Mouse (Mus musculus) megakaryocyte, embryonic 14.5 days (primary cell): ENCODE results near the gene Lta. TPM values are rescaled to one million over a fixed set of nuclear protein-coding genes. Genes with fewer than 3 reads are reported as not detected.
"Not testable (repeated sequence)": the region's sequence is repeated elsewhere in the genome, so short reads cannot be mapped to it uniquely, and the experiment has no call there.

Source experiments
- H3K27me3 ChIP-seq: replicated peaks from 2 replicates; pipeline ENCODE3; 2012; ENCODE audit warnings: inconsistent platforms
- H3K36me3 ChIP-seq: replicated peaks from 2 replicates; pipeline ENCODE3; 2012; ENCODE audit warnings: low read length, inconsistent platforms, mixed read lengths
- H3K4me1 ChIP-seq: 2 replicates; pipeline ENCODE4 v1.6.1; 2012; ENCODE audit warnings: inconsistent platforms
- H3K4me3 ChIP-seq: replicated peaks from 2 replicates; pipeline ENCODE3; 2012; ENCODE audit warnings: moderate library complexity, mild to moderate bottlenecking, inconsistent platforms
- H3K9me3 ChIP-seq: 2 replicates; pipeline ENCODE4 v1.6.1; 2012; ENCODE audit warnings: inconsistent platforms
- FLI1 ChIP-seq: IDR thresholded peaks from 2 replicates; pipeline ENCODE4 v1.6.1; 2012; ENCODE audit warnings: low read length, inconsistent platforms, mixed read lengths
- GATA1 ChIP-seq: IDR thresholded peaks from 3 replicates; pipeline ENCODE4 v1.6.1; 2012; ENCODE audit warnings: mixed read lengths, low read length, inconsistent platforms, borderline replicate concordance
- polyA plus RNA-seq: library from polyadenylated mRNA; stranded (reverse); fragments of >175 nt; gene quantifications from 2 replicates; pipeline ENCODE4 v1.2.3, GENCODE M21; 2012; ENCODE audit warnings: low replicate concordance; ENCODE audit not compliant: insufficient read depth

Gene Lta
- polyA plus RNA-seq, 1 experiment: 0.85 TPM

GRCm38 (mm10) chr17:35240384-35241304 lies 35.5 kb upstream of the Lta start:
- Histone ChIP-seq H3K4me1 (peaks cover 63% of the 10 kb centered on the region), H3K36me3 (peaks cover 40% of the 10 kb centered on the region), H3K4me3 (peak overlapping the region; percentile 95), H3K9me3 (no peaks in the 10 kb centered on the region), H3K27me3 (no peaks in the 10 kb centered on the region)
- TF ChIP-seq GATA1 (no peak), FLI1 (no peak)

DNA sequence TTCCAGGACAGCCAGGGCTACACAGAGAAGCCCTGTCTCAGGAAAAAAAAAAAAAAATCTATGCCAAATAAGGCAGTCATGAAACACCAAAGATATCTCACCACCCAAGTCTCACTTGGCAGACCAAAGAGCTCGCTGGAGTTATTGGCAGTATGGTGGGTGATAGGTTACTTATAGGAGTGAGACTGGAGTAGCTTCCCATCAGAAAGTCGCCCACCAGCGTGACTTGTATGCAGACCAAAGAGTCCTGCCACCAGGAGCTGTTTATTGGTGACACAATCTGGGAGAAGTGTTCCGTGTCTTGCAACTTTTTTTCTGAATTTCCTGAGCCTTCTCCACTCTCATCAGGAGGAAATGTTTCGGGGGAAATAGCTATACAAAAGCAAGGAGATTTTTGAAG lies 34.5 kb upstream of the Lta start:
- no peaks in the 10 kb centered on the region for H3K27me3 ChIP-seq
- no peaks in the 10 kb centered on the region for H3K9me3 ChIP-seq
- no peak overlapping the region for H3K4me3 ChIP-seq
- TF ChIP-seq GATA1 (no peak), FLI1 (no peak)
- peaks cover 31% of the 10 kb centered on the region for H3K36me3 ChIP-seq
- H3K4me1 ChIP-seq: peaks cover 58% of the 10 kb centered on the region

DNA sequence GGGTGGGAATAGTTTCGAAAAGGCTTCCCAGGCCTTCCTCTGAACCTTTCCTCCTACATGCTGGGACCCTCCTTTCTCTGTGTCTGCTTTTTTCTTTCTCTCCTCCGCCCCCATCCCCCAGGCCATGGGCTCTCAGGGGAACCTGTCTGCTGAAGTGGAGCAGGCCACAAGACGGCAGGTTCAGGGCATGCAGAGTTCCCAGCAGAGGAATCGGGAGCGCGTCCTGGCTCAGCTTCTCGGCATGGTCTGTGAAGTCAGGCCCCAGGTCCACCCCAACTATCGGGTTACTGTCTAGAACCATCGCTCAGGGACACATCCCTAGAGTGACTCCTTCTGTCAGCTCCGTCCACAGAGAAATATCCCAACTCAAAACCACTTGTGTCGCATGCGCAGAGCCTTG lies 32.4 kb upstream of the Lta start:
- Histone ChIP-seq H3K36me3 (peaks cover 27% of the 10 kb centered on the region), H3K27me3 (no peaks in the 10 kb centered on the region), H3K4me1 (peaks cover 60% of the 10 kb centered on the region), H3K4me3 (no peak overlapping the region), H3K9me3 (no peaks in the 10 kb centered on the region)
- TF ChIP-seq GATA1 (no peak), FLI1 (no peak)

- peaks cover 65% of the 10 kb centered on the region for H3K4me1 ChIP-seq
- H3K4me3 ChIP-seq: no peak overlapping the region
- no peaks in the 10 kb centered on the region for H3K9me3 ChIP-seq
- TF ChIP-seq GATA1 (no peak), FLI1 (no peak)
- H3K36me3 ChIP-seq: peaks cover 32% of the 10 kb centered on the region
- no peaks in the 10 kb centered on the region for H3K27me3 ChIP-seq
These were observed 31.8 kb upstream of the Lta start for GRCm38 (mm10) chr17:35236996-35237395.

DNA sequence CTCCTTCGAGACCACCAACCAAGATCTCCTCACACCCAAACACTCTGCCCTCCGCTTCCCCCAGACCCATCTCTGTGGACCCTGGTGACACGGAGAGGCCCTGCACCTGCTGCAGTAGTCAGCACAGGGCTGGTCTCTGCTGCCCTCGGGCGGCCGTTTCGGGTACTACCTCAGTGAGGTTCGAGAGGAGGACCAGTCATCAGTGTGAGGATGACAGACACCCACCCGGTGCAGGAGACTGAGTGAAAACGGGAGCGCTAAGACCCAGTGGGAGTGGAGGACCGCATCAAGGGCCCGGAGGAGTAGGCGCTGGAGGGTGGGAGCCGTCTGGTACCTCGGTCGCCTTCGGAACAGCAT lies 31.2 kb upstream of the Lta start:
- no peak for TF ChIP-seq FLI1
- TF ChIP-seq GATA1: no peak
- Histone ChIP-seq H3K27me3 (no peaks in the 10 kb centered on the region), H3K4me1 (peaks cover 72% of the 10 kb centered on the region), H3K9me3 (no peaks in the 10 kb centered on the region), H3K36me3 (peaks cover 36% of the 10 kb centered on the region), H3K4me3 (peak overlapping the region; percentile 99)

DNA sequence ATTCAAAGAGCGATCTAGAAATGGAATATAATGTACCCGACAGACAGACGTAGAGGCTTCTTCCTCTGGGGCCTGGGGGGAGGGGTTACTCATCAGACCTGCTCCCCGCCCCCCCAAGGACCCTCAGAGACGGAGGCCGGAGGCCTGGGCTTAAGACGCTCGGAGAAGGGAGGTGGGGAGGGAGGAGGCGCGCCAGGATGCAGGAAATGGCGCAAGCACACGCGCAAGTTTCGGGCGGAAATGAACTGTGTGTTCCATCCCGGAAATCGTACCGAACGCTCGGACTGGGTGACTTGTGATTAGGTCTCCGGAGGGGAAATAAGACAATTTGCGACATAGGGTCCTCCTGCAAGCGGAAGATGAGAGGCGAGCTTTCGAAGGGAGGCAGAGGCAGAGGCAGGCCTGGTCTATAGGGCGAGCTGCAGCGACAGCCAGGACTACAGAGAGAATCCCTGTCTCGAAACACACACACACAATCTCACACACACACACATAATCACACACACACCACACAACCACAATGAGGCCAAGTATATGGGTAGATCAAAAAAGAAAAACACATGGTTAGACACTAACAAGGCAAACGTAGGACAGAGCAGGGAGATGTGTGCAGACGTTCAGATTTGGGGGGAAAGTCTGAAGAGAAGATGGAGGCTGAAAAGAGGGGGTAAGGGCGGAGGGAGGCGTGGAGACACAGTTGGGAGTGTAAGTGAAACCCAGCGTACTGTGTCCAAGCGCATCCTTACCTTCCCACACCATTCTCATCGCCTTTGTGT lies 30.7 kb upstream of the Lta start, which contains the start of gene Nfkbil1:
Nfkbil1 (minus strand) TSS at position 179 of the 776 bp plus-strand sequence.
- no peaks in the 10 kb centered on the region for H3K9me3 ChIP-seq
- H3K4me3 ChIP-seq: peak within 1 kb of the TSS; percentile 99
- peaks cover 74% of the 10 kb centered on the region for H3K4me1 ChIP-seq
- H3K36me3 ChIP-seq: peaks cover 41% of the 10 kb centered on the region
- H3K27me3 ChIP-seq: no peaks in the 10 kb centered on the region
- TF ChIP-seq FLI1 (peak; percentile 50; the same call in 1 of the 2 replicates), GATA1 (no peak)

DNA sequence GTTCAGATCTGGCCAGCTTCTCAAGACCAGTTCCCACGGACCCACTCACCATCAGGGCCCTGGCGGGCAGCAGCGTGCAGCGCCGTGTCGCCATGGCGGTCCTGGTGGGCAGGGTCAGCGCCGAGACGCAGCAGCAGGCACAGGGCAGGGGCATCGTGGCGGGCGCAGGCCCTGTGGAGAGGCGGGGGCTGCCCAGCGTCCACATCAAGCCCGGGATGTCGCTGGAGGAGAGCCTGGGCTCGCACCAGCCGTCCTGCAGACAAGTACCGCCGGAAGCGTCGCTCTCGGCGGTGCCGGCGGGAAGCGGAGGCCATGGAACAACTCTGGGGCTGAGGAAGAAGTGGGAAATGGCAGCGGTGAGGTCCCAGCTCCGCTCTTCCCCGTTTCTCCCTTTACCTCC lies 29.8 kb upstream of the Lta start:
- Histone ChIP-seq H3K4me1 (peaks cover 71% of the 10 kb centered on the region), H3K27me3 (no peaks in the 10 kb centered on the region), H3K36me3 (peaks cover 48% of the 10 kb centered on the region), H3K9me3 (no peaks in the 10 kb centered on the region), H3K4me3 (peak overlapping the region; percentile 99)
- no peak for TF ChIP-seq GATA1
- no peak for TF ChIP-seq FLI1

GRCm38 (mm10) chr17:35234090-35234489 lies 28.9 kb upstream of the Lta start:
- H3K36me3 ChIP-seq: peaks cover 57% of the 10 kb centered on the region
- H3K27me3 ChIP-seq, H3K9me3 ChIP-seq: not testable (repeated sequence)
- H3K4me1 ChIP-seq: peaks cover 74% of the 10 kb centered on the region
- peak overlapping the region; percentile 99 for H3K4me3 ChIP-seq

DNA sequence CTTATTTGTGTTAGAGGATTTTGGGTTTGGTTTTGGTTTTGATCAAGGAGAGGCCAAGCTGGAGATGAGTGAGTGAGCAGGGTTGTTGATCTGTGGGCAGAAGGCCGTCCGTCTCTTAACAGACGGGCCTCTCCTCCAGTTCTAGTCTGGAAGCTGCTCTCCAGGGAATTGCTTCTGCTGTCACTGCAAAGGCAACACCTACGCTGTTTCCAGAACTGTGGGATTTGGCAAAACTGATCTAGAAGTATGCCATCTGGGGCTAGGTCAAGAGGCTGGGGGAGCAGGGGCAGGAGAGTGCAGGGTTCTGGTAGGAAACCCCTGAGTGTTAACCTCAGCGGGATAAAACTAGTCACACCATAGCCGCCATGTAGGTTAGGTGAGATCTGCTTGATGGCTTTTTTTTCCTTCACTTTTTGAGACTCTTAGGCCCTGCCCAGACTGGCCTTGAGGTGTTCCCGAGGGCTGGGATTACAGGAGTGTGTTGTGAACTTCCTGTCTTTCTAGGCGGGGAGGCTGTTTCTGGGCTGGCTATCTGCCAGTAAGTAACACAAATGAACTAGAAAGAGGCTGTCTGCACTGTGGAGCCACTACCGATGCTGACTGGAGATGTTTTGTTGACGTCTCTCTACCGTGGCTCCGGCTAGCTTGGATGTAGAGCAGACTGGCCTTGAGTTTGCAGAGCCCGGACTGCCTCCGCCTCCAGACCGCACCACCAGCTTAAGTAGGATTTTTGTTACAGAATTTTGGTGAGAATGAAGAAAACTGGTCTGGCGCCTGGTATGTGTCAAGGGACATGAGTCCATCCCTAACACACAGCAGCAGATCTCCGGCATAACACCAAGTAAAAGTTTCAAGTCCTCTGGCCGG lies 28.2 kb upstream of the Lta start, which contains the start of gene Atp6v1g2:
Atp6v1g2 (plus strand) TSS at position 547 of the 867 bp plus-strand sequence.
- Histone ChIP-seq H3K4me1 (peaks cover 72% of the 10 kb centered on the region), H3K27me3 (no peaks in the 10 kb centered on the region), H3K9me3 (no peaks in the 10 kb centered on the region), H3K36me3 (peaks cover 64% of the 10 kb centered on the region), H3K4me3 (peak within 1 kb of the TSS; percentile 99)
- TF ChIP-seq FLI1: no peak
- TF ChIP-seq GATA1: no peak

DNA sequence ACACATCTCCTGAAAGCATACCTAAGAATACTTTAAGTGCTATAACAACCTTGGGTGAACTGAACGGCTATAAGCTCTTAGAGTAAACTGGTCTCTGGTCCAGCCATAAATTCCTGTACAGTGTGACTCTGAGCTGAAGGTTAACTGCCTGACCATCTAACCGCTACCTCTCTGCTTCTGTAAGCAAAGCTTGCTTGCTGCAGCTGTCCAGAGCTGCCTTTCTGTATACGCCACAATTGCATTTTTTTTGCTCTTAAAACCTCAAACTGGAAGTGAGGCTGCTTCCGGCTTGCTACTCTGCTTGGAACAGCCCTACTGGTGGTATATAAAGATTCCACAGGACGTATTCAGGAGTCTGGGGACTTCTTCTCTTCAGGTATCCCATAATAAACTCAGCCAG lies 27.5 kb upstream of the Lta start:
- TF ChIP-seq GATA1 (no peak), FLI1 (no peak)
- Histone ChIP-seq H3K27me3 (no peaks in the 10 kb centered on the region), H3K4me1 (peaks cover 79% of the 10 kb centered on the region), H3K4me3 (peak overlapping the region; percentile 84), H3K9me3 (no peaks in the 10 kb centered on the region), H3K36me3 (peaks cover 66% of the 10 kb centered on the region)
